Mouse (Mus musculus): ENCODE data around the gene Tbc1d17.

The Tbc1d17 gene

GRCm38 (mm10) chr7:44790066-44790465, 58.8 kb downstream of the Tbc1d17 start:
- no peak for DNase-seq (ENCODE audit: low spot score in 2 of 2)

GRCm38 (mm10) chr7:44789531-44789930, 59.3 kb downstream of the Tbc1d17 start:
- DNase-seq (ENCODE audit: low spot score in 2 of 2), result no peak

All from right cerebral cortex, adult 2 months (tissue).